Mouse (Mus musculus) myocyte (in vitro differentiated cells): ENCODE data around the gene Zfp385c.

Experiments used
- E2F4 ChIP-seq: IDR thresholded peaks from one replicate; pipeline ENCODE4 v1.6.1; 2011; ENCODE audit warnings: mild to moderate bottlenecking, control low read depth, moderate library complexity; ENCODE audit not compliant: insufficient read depth
- MAX ChIP-seq: IDR thresholded peaks from one replicate; pipeline ENCODE4 v1.6.1; 2011; ENCODE audit warnings: low read depth, mild to moderate bottlenecking, control low read depth
- MYOD1 ChIP-seq, 3 experiments: IDR thresholded peaks; one replicate each; pipeline ENCODE4 v1.6.1; 2011; ENCODE audit warnings: control low read depth in 2 of 3, low read depth in 2 of 3, mild to moderate bottlenecking in 2 of 3, moderate library complexity in 1 of 3; ENCODE audit not compliant: insufficient read length in 2 of 3, control insufficient read depth in 1 of 3
- POLR2A ChIP-seq: IDR thresholded peaks from one replicate; pipeline ENCODE4 v1.6.1; 2011; ENCODE audit warnings: low read depth, mild to moderate bottlenecking, control low read depth, moderate library complexity; ENCODE audit not compliant: insufficient read length
- POLR2AphosphoS2 ChIP-seq: IDR thresholded peaks from one replicate; pipeline ENCODE4 v1.6.1; 2011; ENCODE audit warnings: low read depth, control low read depth; ENCODE audit not compliant: insufficient read length
- TCF12 ChIP-seq: IDR thresholded peaks from one replicate; pipeline ENCODE4 v1.6.1; 2011; ENCODE audit warnings: mild to moderate bottlenecking, control low read depth; ENCODE audit not compliant: poor library complexity, insufficient read depth, severe bottlenecking
- TCF3 ChIP-seq: IDR thresholded peaks from one replicate; pipeline ENCODE4 v1.6.1; 2011; ENCODE audit warnings: low read depth, control low read depth; ENCODE audit not compliant: insufficient read length

DNA sequence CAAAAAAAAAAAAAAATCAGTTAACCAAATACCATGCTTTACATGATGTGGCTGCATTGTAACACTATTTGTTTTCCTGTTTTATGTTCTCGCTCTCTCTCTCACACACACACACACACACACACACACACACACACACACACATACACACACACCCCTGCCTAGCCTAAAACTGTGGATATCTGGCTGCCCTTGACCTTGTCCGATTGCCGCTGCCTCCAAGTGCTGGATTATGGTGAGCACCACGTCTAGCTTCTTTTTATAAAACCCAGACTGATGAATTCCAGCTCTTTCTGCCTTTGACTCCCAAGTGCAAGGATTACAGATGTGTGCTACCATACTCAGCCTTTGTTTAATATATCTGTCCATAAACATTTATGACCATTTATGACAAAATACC lies 74.8 kb downstream of the Zfp385c start:
- no peak for TF ChIP-seq POLR2A
- no peak for TF ChIP-seq MAX
- TF ChIP-seq TCF12, result no peak
- TF ChIP-seq TCF3, result no peak
- TF ChIP-seq E2F4, result no peak
- TF ChIP-seq POLR2AphosphoS2, result no peak
- no peak for TF ChIP-seq MYOD1 (IDR thresholded peaks at IDR 0.05; ENCODE audit: control insufficient read depth in 1 of 3, insufficient read length in 2 of 3, low read depth in 2 of 3)
